Mouse (Mus musculus) neural tube, embryonic 14.5 days (tissue): ENCODE results near the gene Lca5. TPM values are rescaled to one million over a fixed set of nuclear protein-coding genes. Genes with fewer than 3 reads are reported as not detected.
A peak's percentile ranks its signal among the peaks of the same experiment; 100 is the strongest.

Source experiments
- ATAC-seq: fragments of 200-750 bp; cut with Nextera tagmentation; 2 replicates; pipeline ENCODE4 v1.8.0; 2017; ENCODE audit warnings: low read depth, mild to moderate bottlenecking, moderate TSS enrichment, moderate library complexity
- H3K27ac ChIP-seq: fragments of 300-500 bp; sonication (generic); 2 replicates; pipeline ENCODE4 v1.5.1; 2014; ENCODE audit warnings: low read depth, mild to moderate bottlenecking, control low read depth, low read length, moderate library complexity, mixed read lengths
- H3K27me3 ChIP-seq: fragments of 300-500 bp; sonication (generic); 2 replicates; pipeline ENCODE4 v1.6.1; 2014; ENCODE audit warnings: low read length; ENCODE audit not compliant: control insufficient read depth, insufficient read depth
- H3K36me3 ChIP-seq: fragments of 300-500 bp; sonication (generic); 2 replicates; pipeline ENCODE4 v1.6.1; 2014; ENCODE audit warnings: low read length, mixed read lengths; ENCODE audit not compliant: control insufficient read depth, insufficient read depth
- H3K4me1 ChIP-seq: fragments of 300-500 bp; sonication (generic); 2 replicates; pipeline ENCODE4 v1.6.1; 2014; ENCODE audit warnings: low read length; ENCODE audit not compliant: control insufficient read depth, insufficient read depth
- H3K4me2 ChIP-seq: fragments of 300-500 bp; sonication (generic); 2 replicates; pipeline ENCODE4 v1.6.1; 2014; ENCODE audit warnings: mild to moderate bottlenecking, low read depth, low read length, control low read depth
- H3K4me3 ChIP-seq: fragments of 300-500 bp; sonication (generic); 2 replicates; pipeline ENCODE4 v1.5.1; 2014; ENCODE audit warnings: low read depth, low read length, control low read depth, mixed read lengths
- H3K9ac ChIP-seq: fragments of 300-500 bp; sonication (generic); replicated peaks from 2 replicates; pipeline ENCODE4 v1.6.1; 2014; ENCODE audit warnings: low read depth, mild to moderate bottlenecking, control low read depth, low read length, mixed read lengths
- H3K9me3 ChIP-seq: fragments of 300-500 bp; sonication (generic); 2 replicates; pipeline ENCODE4 v1.6.1; 2016; ENCODE audit warnings: low read length; ENCODE audit not compliant: control insufficient read depth
- WGBS: fragments of 180-500 bp; shearing (Covaris S2); extraction: QIAGEN DNeasy Blood & Tissue Kit; methylation state at CpG from one replicate; pipeline ENCODE4 v1.1.7; 2014; 5-methylcytosine and 5-hydroxymethylcytosine counted together
- polyA plus RNA-seq: library from polyadenylated mRNA; unstranded; fragments of >200 nt; fragmentation: Nextera tagmentation; extraction: Ambion mirVana; gene quantifications from 2 replicates; pipeline ENCODE4 v1.2.1, GENCODE M21; 2014

The Lca5 gene
- polyA plus RNA-seq, 1 experiment from 2014 or later: 19.5 TPM

GRCm38 (mm10) chr9:83400783-83401182, 40.1 kb downstream of the Lca5 start:
- H3K36me3 ChIP-seq: no peaks in the 10 kb centered on the region
- no peak for ATAC-seq
- WGBS: 55% methylated on average over 3 of the region's 3 CpGs
- no peaks in the 10 kb centered on the region for H3K9me3 ChIP-seq
- no peak overlapping the region for H3K27ac ChIP-seq
- H3K9ac ChIP-seq: no peak overlapping the region
- no peak overlapping the region for H3K4me3 ChIP-seq
- H3K4me1 ChIP-seq: no peaks in the 10 kb centered on the region
- H3K27me3 ChIP-seq: no peaks in the 10 kb centered on the region
- H3K4me2 ChIP-seq: no peak overlapping the region

- ATAC-seq: no peak
- Histone ChIP-seq H3K36me3 (no peaks in the 10 kb centered on the region), H3K4me1 (no peaks in the 10 kb centered on the region), H3K27ac (no peak overlapping the region), H3K4me2 (no peak overlapping the region), H3K9me3 (no peaks in the 10 kb centered on the region), H3K9ac (no peak overlapping the region), H3K27me3 (no peaks in the 10 kb centered on the region), H3K4me3 (no peak overlapping the region)
- WGBS: 91% methylated on average over 7 of the region's 7 CpGs
These were observed 41.5 kb downstream of the Lca5 start for GRCm38 (mm10) chr9:83399414-83399813.

- Histone ChIP-seq H3K27me3 (no peaks in the 10 kb centered on the region), H3K27ac (no peak overlapping the region), H3K4me1 (no peaks in the 10 kb centered on the region), H3K36me3 (no peaks in the 10 kb centered on the region), H3K9ac (no peak overlapping the region), H3K9me3 (no peaks in the 10 kb centered on the region), H3K4me3 (no peak overlapping the region), H3K4me2 (no peak overlapping the region)
- 72% methylated on average over 6 of the region's 6 CpGs for WGBS
- no peak for ATAC-seq
These were observed 42.7 kb downstream of the Lca5 start for GRCm38 (mm10) chr9:83398260-83398659.

GRCm38 (mm10) chr9:83395456-83395855, 45.5 kb downstream of the Lca5 start:
- no peaks in the 10 kb centered on the region for H3K36me3 ChIP-seq
- no peak overlapping the region for H3K4me3 ChIP-seq
- no peak for ATAC-seq
- H3K9me3 ChIP-seq: no peaks in the 10 kb centered on the region
- no peaks in the 10 kb centered on the region for H3K27me3 ChIP-seq
- no peaks in the 10 kb centered on the region for H3K4me1 ChIP-seq
- H3K9ac ChIP-seq: no peak overlapping the region
- H3K27ac ChIP-seq: no peak overlapping the region
- H3K4me2 ChIP-seq: no peak overlapping the region
- 92% methylated on average over 15 of the region's 15 CpGs for WGBS

GRCm38 (mm10) chr9:83391996-83392395, 48.9 kb downstream of the Lca5 start:
- Histone ChIP-seq H3K9me3 (no peaks in the 10 kb centered on the region), H3K4me3 (no peak overlapping the region), H3K27ac (no peak overlapping the region), H3K4me2 (no peak overlapping the region), H3K36me3 (no peaks in the 10 kb centered on the region), H3K9ac (no peak overlapping the region), H3K27me3 (no peaks in the 10 kb centered on the region), H3K4me1 (no peaks in the 10 kb centered on the region)
- WGBS: 88% methylated on average over 11 of the region's 11 CpGs
- no peak for ATAC-seq

GRCm38 (mm10) chr9:83389570-83389969, 51.4 kb downstream of the Lca5 start:
- Histone ChIP-seq H3K9me3 (no peaks in the 10 kb centered on the region), H3K4me3 (no peak overlapping the region)
- 69% methylated on average over 9 of the region's 9 CpGs for WGBS

GRCm38 (mm10) chr9:83386264-83386855, 54.6 kb downstream of the Lca5 start:
- peak; percentile 31 for ATAC-seq
- no peaks in the 10 kb centered on the region for H3K4me1 ChIP-seq
- no peaks in the 10 kb centered on the region for H3K36me3 ChIP-seq
- WGBS: 81% methylated on average over 5 of the region's 5 CpGs
- no peak overlapping the region for H3K4me2 ChIP-seq
- no peaks in the 10 kb centered on the region for H3K27me3 ChIP-seq
- H3K4me3 ChIP-seq: no peak overlapping the region
- H3K9ac ChIP-seq: no peak overlapping the region
- no peak overlapping the region for H3K27ac ChIP-seq
- H3K9me3 ChIP-seq: no peaks in the 10 kb centered on the region

More at GRCm38 (mm10) chr9:83389570-83389969, 51.4 kb downstream of the Lca5 start:
- no peak overlapping the region for H3K4me2 ChIP-seq
- H3K9ac ChIP-seq: no peak overlapping the region
- ATAC-seq: no peak
- H3K27me3 ChIP-seq: no peaks in the 10 kb centered on the region
- H3K4me1 ChIP-seq: no peaks in the 10 kb centered on the region
- H3K27ac ChIP-seq: no peak overlapping the region
- no peaks in the 10 kb centered on the region for H3K36me3 ChIP-seq

- Histone ChIP-seq H3K4me2 (no peak overlapping the region), H3K4me3 (no peak overlapping the region), H3K27me3 (no peaks in the 10 kb centered on the region), H3K27ac (no peak overlapping the region), H3K9ac (no peak overlapping the region), H3K4me1 (no peaks in the 10 kb centered on the region), H3K9me3 (no peaks in the 10 kb centered on the region), H3K36me3 (no peaks in the 10 kb centered on the region)
- ATAC-seq: no peak
- WGBS: 83% methylated on average over 6 of the region's 6 CpGs
These were observed 55.6 kb downstream of the Lca5 start for GRCm38 (mm10) chr9:83385301-83385700.

- 62% methylated on average over 3 of the region's 3 CpGs for WGBS
- Histone ChIP-seq H3K36me3 (no peaks in the 10 kb centered on the region), H3K9me3 (no peaks in the 10 kb centered on the region)
These were observed 57.7 kb downstream of the Lca5 start for GRCm38 (mm10) chr9:83383235-83383634.

More at GRCm38 (mm10) chr9:83383235-83383634, 57.7 kb downstream of the Lca5 start:
- Histone ChIP-seq H3K9ac (no peak overlapping the region), H3K27me3 (no peaks in the 10 kb centered on the region), H3K27ac (no peak overlapping the region), H3K4me1 (no peaks in the 10 kb centered on the region), H3K4me3 (no peak overlapping the region), H3K4me2 (no peak overlapping the region)
- ATAC-seq: no peak
